Mouse (Mus musculus) ES-Bruce4 (cell line): Measurements from ENCODE around the gene Taf1c.

ENCODE experiments used
- CTCF ChIP-seq: IDR thresholded peaks from one replicate; pipeline ENCODE4 v1.8.1; 2011; ENCODE audit warnings: low read depth, low read length
- POLR2A ChIP-seq: IDR thresholded peaks from one replicate; pipeline ENCODE4 v1.8.1; 2011; ENCODE audit warnings: low read length; ENCODE audit not compliant: insufficient read depth

GRCm38 (mm10) chr8:119632246-119632645 is 27.2 kb upstream of the Taf1c start:
- TF ChIP-seq POLR2A (no peak), CTCF (no peak)
